Mouse (Mus musculus) adrenal gland (tissue): ENCODE results near the gene Syt12.

Source experiments
- intact Hi-C: fragments of 180-260 bp; cut with DNase I; formaldehyde crosslinking; loops from one replicate; pipeline ENCODE4 v1.15.1; 2025

The Syt12 gene

DNA sequence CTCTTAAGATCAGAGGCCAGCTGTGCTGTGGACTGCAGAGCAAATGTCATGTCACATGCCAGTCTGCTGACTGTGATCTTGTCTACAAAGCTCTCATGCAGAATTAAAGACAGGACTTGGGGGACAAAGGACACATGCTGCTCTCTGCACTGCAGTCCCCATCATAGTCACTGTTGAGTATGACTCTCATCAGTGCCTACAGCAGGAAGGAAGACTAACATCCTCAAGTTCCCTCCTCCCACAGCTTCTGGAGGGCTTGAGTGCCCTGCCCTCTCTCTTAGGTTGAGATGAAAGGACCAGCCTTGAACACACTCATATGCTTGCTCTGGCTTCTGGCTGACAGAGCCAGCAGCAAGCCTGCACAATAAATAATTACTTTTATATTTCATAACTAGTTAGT is 59.5 kb downstream of the Syt12 start:
- intact Hi-C loops = loop anchor here (1.0 to 5.0 kb wide), 2 partner anchors 79 to 160 kb away; no protein-coding TSS in a partner anchor

DNA sequence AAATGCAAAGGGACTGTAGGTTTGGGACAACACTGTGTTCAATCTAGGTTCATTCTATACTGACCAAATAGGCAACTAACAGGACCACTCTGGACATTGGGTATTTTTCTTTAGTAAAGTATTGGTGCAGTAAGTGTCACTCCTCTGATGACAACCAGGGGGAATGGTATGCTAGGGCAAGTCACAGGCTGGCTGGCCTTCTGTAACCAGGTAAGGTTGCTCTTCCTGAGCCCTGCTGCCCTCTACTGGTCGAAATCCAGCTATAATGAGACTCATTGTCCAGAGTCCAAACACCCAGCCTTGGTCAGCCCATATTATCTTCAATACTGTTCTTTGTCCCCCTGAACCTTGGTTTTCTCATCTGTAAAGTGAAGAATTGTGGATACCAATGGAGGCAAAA is 60.1 kb downstream of the Syt12 start:
- intact Hi-C loops = loop anchor here (1.0 to 5.0 kb wide), 2 partner anchors 79 to 160 kb away; no protein-coding TSS in a partner anchor

DNA sequence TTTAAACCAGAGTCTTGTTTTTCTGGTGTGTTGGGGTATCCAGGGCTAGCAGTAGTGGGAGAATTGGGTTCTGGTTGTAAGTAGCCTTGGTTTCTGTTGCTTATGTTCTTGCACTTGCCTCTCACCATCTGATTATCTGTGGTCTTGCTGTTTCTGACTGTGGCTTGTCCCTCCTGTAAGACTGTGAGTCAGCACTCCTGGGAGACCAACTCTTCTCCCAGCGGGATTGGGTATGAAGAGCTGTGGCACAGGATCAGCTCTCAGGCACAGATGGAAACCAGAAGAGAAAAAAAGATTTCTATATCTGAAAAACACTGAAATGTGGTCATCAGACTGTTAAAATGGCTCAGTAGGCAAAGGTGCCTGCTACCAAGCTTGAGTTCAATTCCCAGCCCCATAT is 62.6 kb downstream of the Syt12 start:
- intact Hi-C loops = loop anchor here (5.0 kb wide), 1 partner anchor 157 kb away; no protein-coding TSS in a partner anchor

DNA sequence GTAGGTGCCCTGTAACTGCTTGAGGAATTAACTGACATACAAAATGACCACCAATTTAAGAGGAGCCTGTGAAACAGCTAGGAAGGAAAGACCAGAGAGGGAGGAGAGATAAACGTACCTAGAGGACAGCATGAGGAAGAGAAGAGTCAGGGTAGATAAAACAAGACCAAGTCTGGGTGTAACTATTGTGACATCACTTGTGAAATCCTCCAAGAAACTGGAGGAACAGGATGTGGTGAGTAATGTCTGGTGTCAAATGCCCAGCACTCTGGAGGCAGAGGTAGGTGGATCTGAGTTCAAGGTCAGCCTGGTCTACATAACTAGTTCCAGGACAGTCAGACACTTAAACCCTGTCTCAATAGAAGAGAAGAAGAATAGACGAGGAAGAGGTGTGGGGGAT is 68.2 kb downstream of the Syt12 start:
- intact Hi-C loops = no loop called here

DNA sequence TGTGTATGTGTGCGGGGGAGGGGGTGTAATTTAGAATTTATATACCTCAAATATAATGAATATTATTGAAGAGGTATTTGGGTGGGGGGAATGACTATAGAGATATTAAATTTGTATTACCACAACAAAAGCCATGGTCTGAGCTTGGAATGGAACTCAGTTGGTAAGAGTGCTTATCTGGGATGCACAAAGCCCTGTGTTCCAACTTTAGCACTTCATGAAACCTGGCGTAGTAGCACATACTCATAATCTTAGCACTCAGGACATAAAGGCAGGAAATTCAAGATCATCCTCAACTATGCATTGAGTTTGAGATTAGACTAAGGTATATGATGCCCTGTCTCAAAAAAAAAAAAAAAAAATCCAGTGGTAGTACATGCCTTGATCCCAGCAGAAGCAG is 72.4 kb downstream of the Syt12 start:
- intact Hi-C loops = no loop called here

DNA sequence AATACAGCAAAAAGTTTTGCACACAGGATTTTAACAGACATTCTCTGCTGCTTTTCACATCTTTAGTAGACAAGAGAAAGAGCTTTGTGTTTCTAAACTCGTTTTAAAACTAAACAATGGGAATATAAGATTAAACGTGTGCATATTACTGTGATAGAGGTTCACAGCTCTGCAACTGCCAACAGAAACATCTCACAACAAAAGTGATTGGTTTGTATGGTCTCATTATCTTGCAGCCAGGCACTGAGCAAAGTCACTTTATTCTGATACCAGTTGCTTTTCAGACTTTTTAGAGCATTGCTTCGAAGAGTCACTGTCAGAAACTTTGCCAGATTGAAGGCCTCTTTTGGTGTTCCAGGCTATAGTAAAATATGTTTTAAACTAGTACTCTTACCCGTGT is 78.3 kb downstream of the Syt12 start:
- intact Hi-C loops = no loop called here

DNA sequence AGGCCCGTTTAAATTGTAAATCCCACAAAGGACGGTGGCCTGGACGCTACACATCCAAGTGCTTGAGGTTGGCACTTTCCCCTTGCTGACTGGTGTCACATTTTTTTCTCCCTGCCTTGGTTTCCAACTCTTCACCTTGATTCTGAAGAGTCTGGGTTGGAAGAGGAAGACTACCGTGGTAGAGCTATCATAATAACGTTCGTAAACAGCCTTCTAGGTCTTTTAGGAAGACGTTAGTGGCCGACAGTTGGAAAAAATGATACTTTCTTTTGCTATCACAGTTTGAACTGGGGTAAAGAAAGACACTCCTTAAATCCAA is 78.7 kb downstream of the Syt12 start:
- intact Hi-C loops = no loop called here

DNA sequence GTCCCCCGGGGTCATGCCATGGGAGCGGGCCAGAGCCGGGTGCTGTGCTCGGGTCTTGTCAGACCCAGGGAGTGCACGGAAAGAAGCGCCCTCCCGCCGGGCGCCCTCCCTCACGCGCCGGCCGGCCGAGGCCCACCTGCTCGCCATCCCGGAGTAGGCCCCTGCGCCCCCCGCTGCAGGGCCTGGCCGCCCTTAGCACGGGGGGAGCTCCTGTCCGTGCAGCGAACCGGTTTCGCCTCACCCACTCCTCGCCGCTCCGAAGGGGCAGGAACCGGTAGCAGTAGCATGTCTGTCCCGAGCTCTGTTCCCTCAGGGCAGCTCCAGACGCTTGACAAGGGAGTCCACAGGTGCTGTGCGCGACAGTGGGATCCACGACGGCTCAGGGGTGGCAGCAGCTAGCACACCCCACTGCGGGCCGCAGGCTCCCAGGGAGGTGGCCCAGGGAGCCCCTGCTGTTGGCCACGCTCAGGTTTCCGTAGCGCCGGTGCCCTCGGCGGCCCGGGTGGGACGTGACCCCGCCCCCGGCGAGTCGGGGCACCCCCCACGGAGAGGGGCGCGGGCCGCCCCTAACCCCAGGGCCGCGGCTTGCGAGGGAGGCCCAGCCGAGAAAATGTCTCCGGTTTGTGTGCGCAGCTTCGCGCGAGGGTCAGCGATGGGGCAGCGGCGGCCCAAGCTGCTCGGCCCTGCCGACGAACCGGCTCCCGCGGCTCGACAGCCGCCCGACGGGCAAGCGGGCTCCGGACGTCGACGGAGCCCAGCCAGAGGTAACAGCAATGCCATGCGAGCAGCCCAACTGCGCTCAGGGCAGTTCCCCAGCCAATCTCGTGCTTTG is 79.2 kb downstream of the Syt12 start, which contains the start of gene Kdm2a:
TSS of gene Kdm2a (minus strand) at position 488 of the 832 bp plus-strand sequence.
- intact Hi-C loops = no loop called here

DNA sequence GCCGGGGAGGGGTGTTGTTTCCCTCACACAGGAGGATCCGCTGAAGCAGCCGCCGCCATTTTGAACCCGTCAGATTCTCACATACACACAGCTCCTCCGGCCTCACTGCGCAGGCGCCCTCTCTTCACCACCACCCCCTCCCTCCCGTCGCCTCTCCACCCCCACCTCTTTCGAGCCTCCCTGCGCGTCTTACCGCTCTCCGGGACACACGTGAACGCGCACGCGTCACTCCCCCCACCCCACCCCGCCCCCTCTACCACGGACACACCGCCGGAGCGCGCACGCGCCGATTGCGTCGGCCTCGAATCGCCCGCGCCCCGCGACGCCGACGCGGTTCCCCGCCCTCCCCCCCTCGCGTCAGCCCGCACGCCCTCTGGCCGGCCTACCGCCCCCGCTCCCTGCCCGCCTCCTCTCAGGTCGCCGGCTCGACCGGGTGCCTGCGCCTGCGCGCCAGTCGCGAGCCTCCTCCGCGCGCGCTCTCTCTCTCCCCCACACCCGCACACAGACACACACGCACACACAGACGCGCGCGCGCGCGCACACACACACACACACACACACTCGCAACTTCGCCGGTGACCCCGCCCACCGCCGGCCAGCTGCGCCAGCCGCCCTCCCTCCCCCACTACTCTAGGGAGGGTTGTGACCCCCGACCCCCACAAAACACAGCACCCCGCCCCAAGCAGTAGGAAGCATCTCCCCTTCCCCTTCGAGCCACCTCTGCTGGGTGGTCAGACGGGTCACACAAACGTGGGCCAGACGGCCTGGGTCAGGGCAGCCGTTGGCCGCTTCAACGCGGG is 80.0 kb downstream of the Syt12 start:
- intact Hi-C loops = no loop called here

DNA sequence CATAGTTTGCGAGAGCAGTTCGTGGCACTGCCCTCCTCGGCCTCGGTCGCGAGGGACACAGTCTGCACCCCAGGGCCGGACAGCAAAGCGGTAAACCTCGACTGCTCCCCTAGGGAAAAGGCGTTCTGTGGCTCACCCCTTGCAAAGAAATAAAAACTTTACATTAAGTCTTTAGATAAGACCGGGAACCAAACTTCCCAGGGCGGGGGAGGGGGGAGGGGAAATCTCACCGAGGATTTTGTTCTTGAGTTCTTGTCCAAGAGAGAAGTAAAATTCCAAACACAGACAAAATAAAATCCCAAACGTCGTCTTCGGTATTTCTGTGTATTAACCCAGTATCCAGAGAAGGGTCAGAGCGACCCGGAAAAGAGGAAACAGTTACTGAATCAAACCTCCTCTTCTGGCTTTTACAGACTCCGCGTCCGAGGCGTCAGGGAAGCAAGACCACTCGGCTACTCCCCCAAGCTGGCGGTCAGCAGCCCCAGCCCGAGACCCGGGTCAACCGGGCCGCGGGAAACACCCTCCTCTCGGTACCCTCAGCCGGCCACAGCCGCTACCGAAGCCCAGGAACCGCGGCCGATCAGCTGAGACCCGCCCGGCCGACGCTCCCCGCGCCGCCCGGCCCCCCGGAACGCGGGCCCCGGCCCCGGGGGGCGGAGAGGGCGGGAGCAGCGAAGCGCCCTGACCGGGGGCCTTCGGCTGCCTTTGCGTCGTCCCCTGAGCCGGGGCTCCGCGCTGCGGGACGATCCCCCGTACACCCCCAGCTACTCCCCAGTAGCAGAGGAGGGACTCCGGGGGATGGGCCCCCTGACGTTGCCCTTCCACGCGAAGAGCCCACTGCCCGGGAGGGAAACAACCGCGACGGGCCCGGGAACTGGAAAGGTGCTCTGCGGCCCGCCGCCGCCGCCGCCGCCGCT is 80.9 kb downstream of the Syt12 start:
- intact Hi-C loops = no loop called here
